Mouse (Mus musculus) midbrain, embryonic 13.5 days (tissue): ENCODE data around the gene Ddx5. TPM values are rescaled to one million over a fixed set of nuclear protein-coding genes. Genes with fewer than 3 reads are reported as not detected.

Experiments
- ATAC-seq: fragments of 200-750 bp; cut with Nextera tagmentation; 2 replicates; pipeline ENCODE4 v1.8.0; 2017; ENCODE audit warnings: mild to moderate bottlenecking, moderate TSS enrichment, moderate library complexity
- H3K27ac ChIP-seq: fragments of 300-500 bp; sonication (generic); 2 replicates; pipeline ENCODE4 v1.5.1; 2015; ENCODE audit warnings: inconsistent platforms, mild to moderate bottlenecking, moderate library complexity
- H3K27me3 ChIP-seq: fragments of 300-500 bp; sonication (generic); 2 replicates; pipeline ENCODE4 v1.6.1; 2015; ENCODE audit warnings: mild to moderate bottlenecking, inconsistent platforms
- H3K36me3 ChIP-seq: fragments of 300-500 bp; sonication (generic); 2 replicates; pipeline ENCODE4 v1.6.1; 2015; ENCODE audit warnings: mild to moderate bottlenecking, inconsistent platforms
- H3K4me1 ChIP-seq: fragments of 300-500 bp; sonication (generic); replicated peaks from 2 replicates; pipeline ENCODE4 v1.6.1; 2015; ENCODE audit warnings: inconsistent platforms
- H3K4me2 ChIP-seq: fragments of 300-500 bp; sonication (generic); replicated peaks from 2 replicates; pipeline ENCODE4 v1.6.1; 2015; ENCODE audit warnings: moderate library complexity, mild to moderate bottlenecking, inconsistent platforms
- H3K4me3 ChIP-seq: fragments of 300-500 bp; sonication (generic); replicated peaks from 2 replicates; pipeline ENCODE4 v1.5.1; 2015; ENCODE audit warnings: mild to moderate bottlenecking, inconsistent platforms
- H3K9ac ChIP-seq: fragments of 300-500 bp; sonication (generic); replicated peaks from 2 replicates; pipeline ENCODE4 v1.6.1; 2015; ENCODE audit warnings: mild to moderate bottlenecking, inconsistent platforms
- H3K9me3 ChIP-seq: fragments of 300-500 bp; sonication (generic); 2 replicates; pipeline ENCODE4 v1.6.1; 2016; ENCODE audit warnings: mild to moderate bottlenecking, inconsistent platforms
- WGBS: fragments of 180-500 bp; shearing (Covaris S2); methylation state at CpG from one replicate; pipeline ENCODE4 v1.1.7; 2015; 5-methylcytosine and 5-hydroxymethylcytosine counted together
- microRNA-seq: library from miRNA; unstranded; fragments of <30 nt; microRNA quantifications from one replicate; pipeline ENCODE4, GENCODE M21; 2016
- polyA plus RNA-seq: library from polyadenylated mRNA; unstranded; fragments of >200 nt; fragmentation: Nextera tagmentation; extraction: Ambion mirVana; gene quantifications from 2 replicates; pipeline ENCODE4 v1.2.1, GENCODE M21; 2015

Ddx5 gene
- polyA plus RNA-seq, 1 experiment from 2014 or later = 487 TPM

GRCm38 (mm10) chr11:106730714-106731113 lies 58.3 kb downstream of the Ddx5 start:
- WGBS = 90% methylated on average over 4 of the region's 4 CpGs
- no peak overlapping the region for H3K9ac ChIP-seq
- no peak overlapping the region for H3K4me2 ChIP-seq
- H3K36me3 ChIP-seq = no peaks in the 10 kb centered on the region
- no peak overlapping the region for H3K4me3 ChIP-seq
- H3K27ac ChIP-seq = no peak overlapping the region
- no peak for ATAC-seq
- H3K4me1 ChIP-seq = peaks cover 6% of the 10 kb centered on the region
- no peaks in the 10 kb centered on the region for H3K9me3 ChIP-seq
- H3K27me3 ChIP-seq = no peaks in the 10 kb centered on the region

Small RNA genes within 50 kb of the gene (microRNA-seq; reads per million reads assigned to microRNA genes)
- not detected for gene Gm25994
- 15.1 reads per million, percentile 32 among the genes with 10 or more reads in this experiment for gene Mir3064

Other genes starting within 250 kb of the Ddx5 start
- 17.7 and 18.3 TPM in 2 replicates for gene Tex2, start 175.8 kb downstream of the Ddx5 start, polyA plus RNA-seq
- gene Pecam1, start 38.6 kb downstream of the Ddx5 start, polyA plus RNA-seq = 14.1 and 15.8 TPM in 2 replicates
- 0.97 and 1.2 TPM in 2 replicates for gene Milr1, start 38.0 kb downstream of the Ddx5 start, polyA plus RNA-seq
- gene Polg2, start 9.6 kb downstream of the Ddx5 start, polyA plus RNA-seq = 10.0 and 10.7 TPM in 2 replicates
- gene Cep95, start 67 bp upstream of the Ddx5 start, polyA plus RNA-seq = 20.2 and 20.4 TPM in 2 replicates
- gene Smurf2, start 131.5 kb upstream of the Ddx5 start, polyA plus RNA-seq = 16.5 and 17.4 TPM in 2 replicates
- 288 and 305 TPM in 2 replicates for gene Kpna2, start 210.4 kb upstream of the Ddx5 start, polyA plus RNA-seq
- 4.6 and 5.6 TPM in 2 replicates for gene 1810010H24Rik, start 236.5 kb upstream of the Ddx5 start, polyA plus RNA-seq